Mouse (Mus musculus) retina, postnatal 1 day (tissue): ENCODE data around the gene Smad3.

ENCODE experiments used
- DNase-seq: peaks from one replicate; pipeline ENCODE4 v3.0.0-alpha.2; 2012

Smad3 gene

GRCm38 (mm10) chr9:63614018-63614985 is 143.5 kb downstream of the Smad3 start:
- no peak for DNase-seq

- DNase-seq: peak; percentile 31
Observed at GRCm38 (mm10) chr9:63613569-63613968, 144.2 kb downstream of the Smad3 start.

- peak; percentile 57 for DNase-seq
Observed at GRCm38 (mm10) chr9:63612565-63613515, 145.0 kb downstream of the Smad3 start.

GRCm38 (mm10) chr9:63611967-63612366 is 145.8 kb downstream of the Smad3 start:
- no peak for DNase-seq

- DNase-seq: peak; percentile 74
Observed at GRCm38 (mm10) chr9:63610841-63611366, 146.9 kb downstream of the Smad3 start.

GRCm38 (mm10) chr9:63610231-63610630 is 147.6 kb downstream of the Smad3 start:
- no peak for DNase-seq

- DNase-seq: no peak
Observed at GRCm38 (mm10) chr9:63609776-63610175, 148.0 kb downstream of the Smad3 start.

- no peak for DNase-seq
Observed at GRCm38 (mm10) chr9:63609246-63609645, 148.5 kb downstream of the Smad3 start.

GRCm38 (mm10) chr9:63608006-63608405 is 149.8 kb downstream of the Smad3 start:
- DNase-seq: no peak

GRCm38 (mm10) chr9:63606594-63606993 is 151.2 kb downstream of the Smad3 start:
- no peak for DNase-seq

- peak; percentile 49 for DNase-seq
Observed at GRCm38 (mm10) chr9:63603849-63604248, 153.9 kb downstream of the Smad3 start.

GRCm38 (mm10) chr9:63602043-63602939 is 155.5 kb downstream of the Smad3 start, which contains the start of the genes Iqch and Aagab:
Iqch (minus strand) TSS chr9:63602493.
Aagab (plus strand) TSS chr9:63602660.
- DNase-seq: peak; percentile 98
